Mouse (Mus musculus) neural tube, embryonic 11.5 days (tissue): ENCODE data around the gene Ascl1. TPM values are rescaled to one million over a fixed set of nuclear protein-coding genes. Genes with fewer than 3 reads are reported as not detected.

ENCODE experiments used
- ATAC-seq: fragments of 200-750 bp; cut with Nextera tagmentation; 2 replicates; pipeline ENCODE4 v1.8.0; 2017; ENCODE audit warnings: moderate number of reproducible peaks, mild to moderate bottlenecking, moderate TSS enrichment, moderate library complexity; ENCODE audit not compliant: insufficient read depth, low FRiP score, low TSS enrichment
- DNase-seq: peaks from one replicate; pipeline ENCODE4 v3.0.0-alpha.2; 2015; ENCODE audit warnings: low spot score
- H3K27ac ChIP-seq: fragments of 300-500 bp; sonication (generic); 2 replicates; pipeline ENCODE4 v1.5.1; 2014; ENCODE audit warnings: low read depth, mild to moderate bottlenecking, low read length
- H3K27me3 ChIP-seq: fragments of 300-500 bp; sonication (generic); 2 replicates; pipeline ENCODE4 v1.6.1; 2014; ENCODE audit warnings: mild to moderate bottlenecking, low read length, mixed read lengths; ENCODE audit not compliant: control insufficient read depth, insufficient read depth
- H3K36me3 ChIP-seq: fragments of 300-500 bp; sonication (generic); 2 replicates; pipeline ENCODE4 v1.6.1; 2014; ENCODE audit warnings: mild to moderate bottlenecking, low read length, moderate library complexity, mixed read lengths; ENCODE audit not compliant: control insufficient read depth, insufficient read depth
- H3K4me1 ChIP-seq: fragments of 300-500 bp; sonication (generic); 2 replicates; pipeline ENCODE4 v1.6.1; 2014; ENCODE audit warnings: low read length, mixed read lengths; ENCODE audit not compliant: control insufficient read depth, insufficient read depth
- H3K4me2 ChIP-seq: fragments of 300-500 bp; sonication (generic); 2 replicates; pipeline ENCODE4 v1.6.1; 2014; ENCODE audit warnings: low read depth, mild to moderate bottlenecking, moderate library complexity
- H3K4me3 ChIP-seq: fragments of 300-500 bp; sonication (generic); 2 replicates; pipeline ENCODE4 v1.5.1; 2014; ENCODE audit warnings: low read depth, low read length
- H3K9ac ChIP-seq: fragments of 300-500 bp; sonication (generic); 2 replicates; pipeline ENCODE4 v1.6.1; 2014; ENCODE audit warnings: mild to moderate bottlenecking, low read length
- H3K9me3 ChIP-seq: fragments of 300-500 bp; sonication (generic); 2 replicates; pipeline ENCODE4 v1.6.1; 2016; ENCODE audit warnings: low read length; ENCODE audit not compliant: control insufficient read depth
- WGBS: fragments of 180-500 bp; shearing (Covaris S2); extraction: QIAGEN DNeasy Blood & Tissue Kit; methylation state at CpG from one replicate; pipeline ENCODE4 v1.1.7; 2014; 5-methylcytosine and 5-hydroxymethylcytosine counted together
- polyA plus RNA-seq: library from polyadenylated mRNA; unstranded; fragments of >200 nt; fragmentation: Nextera tagmentation; extraction: Ambion mirVana; gene quantifications from 2 replicates; pipeline ENCODE4 v1.2.1, GENCODE M21; 2014

Ascl1 gene
- polyA plus RNA-seq, 1 experiment from 2014 or later = 40.5 TPM

DNA sequence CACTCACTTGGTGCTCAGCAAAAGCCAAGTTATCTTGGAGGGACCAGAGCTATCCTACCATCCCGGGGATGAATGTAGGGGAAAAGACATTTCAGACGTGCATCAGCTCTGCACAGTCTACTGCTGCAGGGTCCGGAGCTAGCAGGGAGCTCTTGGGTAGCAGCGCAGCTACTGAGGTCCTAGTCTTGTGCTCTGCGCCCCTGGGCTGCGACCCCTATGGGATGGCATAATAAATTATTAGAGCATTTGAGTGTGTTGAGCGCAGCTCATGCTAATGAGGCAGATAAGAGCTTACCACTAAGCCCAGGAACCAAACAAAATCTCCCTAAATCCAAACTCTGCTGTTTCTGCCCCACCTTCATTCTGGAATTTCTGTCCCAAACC is 8.2 kb upstream of the Ascl1 start:
- Histone ChIP-seq H3K4me3 (peak overlapping the region; percentile 1), H3K27ac (no peak overlapping the region), H3K36me3 (no peaks in the 10 kb centered on the region), H3K27me3 (peaks cover 13% of the 10 kb centered on the region), H3K4me2 (peak overlapping the region; percentile 41), H3K9me3 (no peaks in the 10 kb centered on the region), H3K4me1 (peaks cover 8% of the 10 kb centered on the region), H3K9ac (peak overlapping the region; percentile 23)
- 9% methylated on average over 7 of the region's 7 CpGs for WGBS
- DNase-seq = peak; percentile 57
- peak; percentile 54 for ATAC-seq

GRCm38 (mm10) chr10:87500926-87501658 is 7.6 kb upstream of the Ascl1 start:
- Histone ChIP-seq H3K27ac (no peak overlapping the region), H3K4me3 (peak overlapping the region; percentile 1), H3K9me3 (no peaks in the 10 kb centered on the region), H3K27me3 (peaks cover 15% of the 10 kb centered on the region), H3K36me3 (no peaks in the 10 kb centered on the region), H3K4me1 (peaks cover 8% of the 10 kb centered on the region), H3K9ac (peak overlapping the region; percentile 23), H3K4me2 (peak overlapping the region; percentile 41)
- 7% methylated on average over 20 of the region's 20 CpGs for WGBS
- DNase-seq (peak; percentile 41), ATAC-seq (peak; percentile 63)

DNA sequence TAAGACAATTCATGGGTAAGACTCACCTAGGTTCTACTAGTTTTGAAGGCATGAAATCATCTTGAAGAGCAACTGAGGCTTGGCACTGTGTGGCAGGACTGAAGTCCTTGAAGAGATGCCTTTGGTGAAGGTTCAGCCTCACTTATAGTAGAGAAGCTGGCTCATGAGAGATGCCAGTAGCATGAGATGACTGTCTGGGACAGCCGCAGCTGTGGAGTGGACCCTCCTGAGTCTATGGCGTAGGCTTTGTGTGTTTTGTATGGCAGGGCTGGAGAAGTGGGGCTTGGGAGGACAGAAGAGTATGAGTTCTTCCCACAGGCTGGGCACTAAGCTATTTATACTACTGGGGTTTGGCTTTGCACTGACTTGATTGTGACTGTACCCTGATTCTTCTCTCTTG is 3.6 kb upstream of the Ascl1 start:
- no peak for DNase-seq
- peaks cover 16% of the 10 kb centered on the region for H3K4me1 ChIP-seq

GRCm38 (mm10) chr10:87494596-87494995 is 1.1 kb upstream of the Ascl1 start:
- Histone ChIP-seq H3K9me3 (no peaks in the 10 kb centered on the region), H3K4me1 (peaks cover 15% of the 10 kb centered on the region), H3K36me3 (no peaks in the 10 kb centered on the region), H3K4me2 (peak overlapping the region; percentile 88), H3K4me3 (peak overlapping the region; percentile 14), H3K27ac (no peak overlapping the region), H3K27me3 (peaks cover 31% of the 10 kb centered on the region), H3K9ac (peak overlapping the region; percentile 30; the same call in 1 of the 2 replicates)
- ATAC-seq = peak; percentile 12; the same call in 1 of the 2 replicates
- DNase-seq = peak; percentile 56
- WGBS = under 1% methylated on average over 18 of the region's 18 CpGs

More for the DNA sequence above, 3.6 kb upstream of the Ascl1 start:
- Histone ChIP-seq H3K36me3 (no peaks in the 10 kb centered on the region), H3K9me3 (no peaks in the 10 kb centered on the region), H3K9ac (no peak overlapping the region), H3K27ac (no peak overlapping the region), H3K4me3 (no peak overlapping the region), H3K4me2 (no peak overlapping the region), H3K27me3 (peaks cover 28% of the 10 kb centered on the region)
- no peak for ATAC-seq
- 88% methylated on average over 2 of the region's 2 CpGs for WGBS

- H3K36me3 ChIP-seq = no peaks in the 10 kb centered on the region
- no peak for DNase-seq
- peak overlapping the region; percentile 83 for H3K4me3 ChIP-seq
- ATAC-seq = no peak
- no peaks in the 10 kb centered on the region for H3K9me3 ChIP-seq
- H3K27ac ChIP-seq = no peak overlapping the region
- H3K4me1 ChIP-seq = peaks cover 15% of the 10 kb centered on the region
- peak overlapping the region; percentile 88 for H3K4me2 ChIP-seq
- H3K9ac ChIP-seq = 0 out of 2 replicates have a peak overlapping the region, but pooled peaks have one; percentile 5
- 1% methylated on average over 4 of the region's 4 CpGs for WGBS
- peaks cover 33% of the 10 kb centered on the region for H3K27me3 ChIP-seq
Observed at GRCm38 (mm10) chr10:87494176-87494575, 716 bp upstream of the Ascl1 start.

- Histone ChIP-seq H3K4me2 (peak overlapping the region; percentile 88), H3K27me3 (peaks cover 37% of the 10 kb centered on the region), H3K27ac (peak overlapping the region; percentile 72), H3K36me3 (no peaks in the 10 kb centered on the region), H3K4me3 (peak overlapping the region; percentile 83), H3K4me1 (peaks cover 22% of the 10 kb centered on the region), H3K9me3 (no peaks in the 10 kb centered on the region), H3K9ac (peak overlapping the region; percentile 72)
- peak; percentile 80 for DNase-seq
- WGBS = under 1% methylated on average over 81 of the region's 90 CpGs
- peak; percentile 8 for ATAC-seq
Observed at GRCm38 (mm10) chr10:87492661-87493551, 554 bp downstream of the Ascl1 start.

GRCm38 (mm10) chr10:87492332-87492660 is 1.2 kb downstream of the Ascl1 start:
- peak overlapping the region; percentile 88 for H3K4me2 ChIP-seq
- peaks cover 37% of the 10 kb centered on the region for H3K27me3 ChIP-seq
- H3K9ac ChIP-seq = peak overlapping the region; percentile 72
- DNase-seq = no peak
- no peaks in the 10 kb centered on the region for H3K36me3 ChIP-seq
- no peak for ATAC-seq
- 0% methylated on average over 26 of the region's 26 CpGs for WGBS
- peak overlapping the region; percentile 72 for H3K27ac ChIP-seq
- H3K4me3 ChIP-seq = peak overlapping the region; percentile 83
- peaks cover 25% of the 10 kb centered on the region for H3K4me1 ChIP-seq
- no peaks in the 10 kb centered on the region for H3K9me3 ChIP-seq

DNA sequence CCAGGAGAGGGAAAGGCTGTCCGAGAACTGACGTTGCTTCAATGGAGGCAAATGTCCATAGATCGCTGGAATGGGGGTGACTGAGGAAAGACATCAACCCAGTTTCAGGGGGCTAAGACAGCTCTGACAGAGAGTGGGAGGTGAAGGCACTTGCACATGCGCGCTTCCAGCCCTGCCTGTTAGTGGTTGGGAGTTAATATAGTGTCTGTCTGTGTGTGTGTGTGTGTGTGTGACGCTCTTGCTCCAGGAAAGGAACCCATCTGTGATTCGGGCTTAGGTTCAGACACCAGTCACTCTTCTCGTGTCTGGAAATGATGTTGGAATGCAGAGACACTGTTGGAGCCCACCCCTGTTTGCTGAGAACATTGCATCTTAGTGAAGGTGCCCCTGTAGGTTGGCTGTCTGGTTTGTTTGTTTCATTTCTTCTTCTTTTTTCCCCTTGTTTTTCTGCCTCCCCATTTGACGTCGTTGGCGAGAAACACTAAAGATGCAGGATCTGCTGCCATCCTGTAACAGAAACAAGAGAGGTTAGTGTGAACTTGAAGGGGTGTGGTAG is 1.9 kb downstream of the Ascl1 start:
- Histone ChIP-seq H3K4me3 (peak overlapping the region; percentile 83), H3K9me3 (no peaks in the 10 kb centered on the region), H3K4me2 (peak overlapping the region; percentile 88), H3K27me3 (peaks cover 41% of the 10 kb centered on the region), H3K36me3 (no peaks in the 10 kb centered on the region), H3K9ac (peak overlapping the region; percentile 72), H3K4me1 (peaks cover 26% of the 10 kb centered on the region), H3K27ac (0 out of 2 replicates have a peak overlapping the region, but pooled peaks have one; percentile 14)
- peak; percentile 37 for DNase-seq
- under 1% methylated on average over 11 of the region's 11 CpGs for WGBS
- ATAC-seq = no peak
